Comparison of ENCODE assay signal across 9 mouse cellular contexts in the genomic region with DNA sequence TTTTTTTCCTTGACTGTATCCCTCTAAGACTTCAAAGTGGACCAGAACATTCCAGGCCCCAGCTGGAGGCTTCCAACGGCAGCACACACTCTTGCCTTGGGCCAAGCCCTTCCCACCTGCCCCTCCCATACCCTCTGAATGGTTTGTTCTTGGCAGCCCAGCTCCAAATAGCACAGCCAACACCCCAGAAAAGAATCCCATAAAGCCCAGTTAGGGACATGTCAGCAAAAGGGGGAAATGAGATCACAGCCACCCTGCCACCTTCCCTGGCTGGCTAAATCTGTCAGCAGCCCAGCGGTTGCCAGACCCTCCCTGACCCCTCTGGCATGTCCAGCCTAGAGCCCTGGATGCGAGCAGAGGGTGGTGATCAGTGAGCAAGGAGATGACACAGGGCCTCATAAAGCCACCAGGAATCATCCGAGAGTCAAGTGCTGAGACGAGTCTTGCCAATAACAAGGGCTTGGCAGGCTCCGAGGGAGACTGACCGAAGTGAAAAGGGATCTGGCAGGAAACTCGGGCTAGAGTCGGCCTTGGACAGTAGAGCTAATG.
DNase-seq lines count a peak whose midpoint lies in the region; ATAC-seq lines count a peak whose summit lies in the region.
"Had no signal": no experiment of that assay in that cellular context is flagged by ENCODE, and none has a peak within 500 bp of the region (broad histone marks: within the 10 kb centered on the region; RNA-seq: fewer than 3 reads in every experiment).

No protein-coding gene starts in this region.

- H3K9ac ChIP-seq in embryonic facial prominence, embryonic 15.5 days = no peak overlapping the region
- H3K9ac ChIP-seq in forebrain, embryonic 13.5 days = no peak overlapping the region
- H3K9ac ChIP-seq: neural tube, embryonic 12.5 days had no signal

- H3K36me3 ChIP-seq in embryonic facial prominence, embryonic 15.5 days = no peaks in the 10 kb centered on the region
- H3K36me3 ChIP-seq in forebrain, embryonic 13.5 days (ENCODE audit: poor library complexity, severe bottlenecking) = no peaks in the 10 kb centered on the region
- H3K36me3 ChIP-seq: neural tube, embryonic 12.5 days had no signal

- ATAC-seq in embryonic facial prominence, embryonic 15.5 days (ENCODE audit: insufficient number of reproducible peaks, low FRiP score, low TSS enrichment, low read depth) = peak; percentile 67
- ATAC-seq in forebrain, embryonic 13.5 days = no peak

- no peaks in the 10 kb centered on the region for H3K9me3 ChIP-seq in embryonic facial prominence, embryonic 15.5 days (replicated peaks)
- no peaks in the 10 kb centered on the region for H3K9me3 ChIP-seq in forebrain, embryonic 13.5 days (replicated peaks)
- H3K9me3 ChIP-seq: neural tube, embryonic 12.5 days had no signal

- intact Hi-C loops in left cerebral cortex, postnatal 36 days (cut with DNase I) = no loop called here

- no peak overlapping the region; the same call in 1 of the 2 replicates for H3K27ac ChIP-seq in embryonic facial prominence, embryonic 15.5 days (replicated peaks)
- H3K27ac ChIP-seq in forebrain, embryonic 13.5 days = no peak overlapping the region
- H3K27ac ChIP-seq: neural tube, embryonic 12.5 days had no signal

- H3K4me1 ChIP-seq in embryonic facial prominence, embryonic 15.5 days = peaks cover 7% of the 10 kb centered on the region; the same call in 1 of the 2 replicates
- H3K4me1 ChIP-seq in forebrain, embryonic 13.5 days = peaks cover 4% of the 10 kb centered on the region; the same call in 1 of the 2 replicates
- H3K4me1 ChIP-seq: neural tube, embryonic 12.5 days had no signal

- no peak overlapping the region for H3K4me3 ChIP-seq in embryonic facial prominence, embryonic 15.5 days (replicated peaks)
- no peak overlapping the region for H3K4me3 ChIP-seq in forebrain, embryonic 13.5 days
- H3K4me3 ChIP-seq: neural tube, embryonic 12.5 days had no signal

- WGBS in embryonic facial prominence, embryonic 15.5 days = 63% methylated on average over 9 of the region's 9 CpGs
- 81% methylated on average over 9 of the region's 9 CpGs for WGBS in forebrain, embryonic 13.5 days

- no peaks in the 10 kb centered on the region for H3K27me3 ChIP-seq in embryonic facial prominence, embryonic 15.5 days
- H3K27me3 ChIP-seq in forebrain, embryonic 13.5 days = no peaks in the 10 kb centered on the region
- H3K27me3 ChIP-seq: neural tube, embryonic 12.5 days had no signal

- no peak overlapping the region for H3K4me2 ChIP-seq in embryonic facial prominence, embryonic 15.5 days (replicated peaks)
- H3K4me2 ChIP-seq in forebrain, embryonic 13.5 days = no peak overlapping the region
- H3K4me2 ChIP-seq: neural tube, embryonic 12.5 days had no signal

- peak; percentile 30 for DNase-seq in ovary, postnatal 36 days (ENCODE audit: low spot score)
- no peak for DNase-seq in ovary, adult 18-20 months (ENCODE audit: low spot score)
- DNase-seq in kidney, postnatal 14 days = peak; percentile 20
- peak; percentile 45 for DNase-seq in urinary bladder, postnatal 25 days (ENCODE audit: low spot score)
- DNase-seq in left cerebral cortex, postnatal 36 days (ENCODE audit: low spot score in 2 of 2) = no peak
- no peak for DNase-seq in B cell, adult 2 months

Comparison
In these comparisons a context has a peak if more than half of its experiments do, and no peak if none do; other contexts are left out.
1. DNase-seq: peak in ovary, postnatal 36 days (single experiment), kidney, postnatal 14 days (single experiment) and urinary bladder, postnatal 25 days (single experiment); none in ovary, adult 18-20 months (single experiment), left cerebral cortex, postnatal 36 days (0 of 2) and B cell, adult 2 months (0 of 2).